Mouse (Mus musculus) testis, postnatal 10 days (tissue): ENCODE data around the gene Olfr1410.
A peak's percentile ranks its signal among the peaks of the same experiment; 100 is the strongest.

Source experiments
- DNase-seq: peaks from one replicate; pipeline ENCODE4 v3.0.0; 2021; ENCODE audit warnings: low spot score

The Olfr1410 gene

DNA sequence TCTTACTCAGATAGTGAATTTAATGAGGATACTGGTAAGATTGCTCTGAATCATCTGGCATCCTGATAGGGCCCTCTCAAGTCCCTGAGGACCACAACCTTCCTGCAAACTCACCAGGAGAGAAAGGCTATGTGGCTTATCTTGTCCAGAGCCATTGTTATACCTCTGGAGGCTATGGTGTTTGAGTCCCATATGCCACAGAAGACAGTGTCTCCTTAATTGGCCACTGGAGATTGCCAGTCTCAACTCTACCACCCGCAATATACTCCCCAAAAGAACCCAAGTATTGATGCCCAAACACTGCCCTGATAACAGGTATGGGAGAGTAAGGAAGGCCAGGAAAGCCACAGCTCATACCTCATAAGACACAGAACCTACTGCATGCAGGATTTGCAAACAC is at the start of gene Olfr1410:
TSS of gene Olfr1410 (plus strand) at position 301 of the 400 bp plus-strand sequence.
- no peak for DNase-seq

DNA sequence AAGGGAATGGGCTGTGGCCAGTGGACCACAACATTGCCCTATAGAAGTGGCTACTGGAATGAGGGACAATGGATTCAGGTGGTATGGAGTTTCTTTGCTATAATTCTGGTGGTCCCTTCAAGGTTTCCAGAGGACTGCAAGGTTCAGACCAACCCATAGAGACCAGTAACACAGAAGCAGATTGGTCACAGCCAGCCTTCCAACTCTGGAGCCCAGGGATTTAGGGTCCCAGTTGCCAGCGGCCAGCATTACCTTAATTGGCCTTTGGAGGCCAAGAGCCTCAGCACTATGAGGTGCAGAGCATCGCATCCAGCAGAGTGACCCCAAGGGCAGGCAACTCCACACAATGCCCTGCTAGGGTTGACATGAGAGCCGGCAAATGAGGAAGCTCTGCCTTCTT is 34.6 kb upstream of the Olfr1410 start, which contains the start of gene Olfr1413:
TSS of gene Olfr1413 (plus strand) at position 301 of the 400 bp plus-strand sequence.
- no peak for DNase-seq

GRCm38 (mm10) chr1:92585479-92585878 is 20.1 kb upstream of the Olfr1410 start, which contains the start of gene Olfr1412:
Gene Olfr1412, plus strand, starts transcription at chr1:92585779.
- DNase-seq = no peak

DNA sequence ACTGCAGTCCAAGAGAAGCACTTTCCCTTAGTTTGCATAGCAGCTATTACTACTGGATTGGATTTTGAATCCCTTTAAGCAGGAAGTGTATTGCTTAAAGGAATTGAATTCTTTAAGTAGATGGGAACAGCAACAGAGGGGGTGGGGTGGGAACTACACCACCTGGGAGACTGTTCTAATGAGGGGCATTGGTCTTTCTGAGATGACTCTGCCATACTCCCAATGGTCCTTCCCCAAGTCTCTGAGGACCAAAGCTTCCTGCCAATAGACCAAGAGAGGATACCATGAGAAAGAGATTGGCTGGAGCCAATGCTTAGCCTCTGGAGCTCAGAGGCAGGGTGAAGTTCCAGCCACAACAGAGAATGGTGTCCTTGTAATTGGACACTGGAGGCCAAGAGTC is 11.5 kb upstream of the Olfr1410 start, which contains the start of gene Olfr1411:
TSS of gene Olfr1411 (plus strand) at position 301 of the 400 bp plus-strand sequence.
- DNase-seq = no peak

GRCm38 (mm10) chr1:92596019-92596418 is 9.6 kb upstream of the Olfr1410 start:
- DNase-seq = no peak

DNA sequence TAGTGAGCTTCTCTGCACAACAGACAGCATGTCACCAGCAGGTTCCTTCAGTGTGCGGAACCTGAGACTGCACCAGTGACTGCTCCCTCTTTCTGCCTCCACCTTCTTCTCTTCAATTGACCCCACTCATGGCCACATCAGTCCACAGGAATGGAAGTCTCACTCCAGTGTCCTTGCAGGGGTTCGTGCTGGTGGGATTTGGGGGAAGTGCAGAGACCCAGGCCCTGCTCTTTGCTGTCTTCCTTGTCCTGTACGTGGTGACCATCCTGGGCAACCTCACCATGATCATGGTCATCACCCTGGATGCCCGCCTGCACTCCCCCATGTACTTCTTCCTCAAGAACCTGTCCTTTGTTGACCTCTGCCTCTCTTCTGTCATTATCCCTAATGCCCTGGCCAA is 2.1 kb downstream of the Olfr1410 start:
- DNase-seq = no peak

DNA sequence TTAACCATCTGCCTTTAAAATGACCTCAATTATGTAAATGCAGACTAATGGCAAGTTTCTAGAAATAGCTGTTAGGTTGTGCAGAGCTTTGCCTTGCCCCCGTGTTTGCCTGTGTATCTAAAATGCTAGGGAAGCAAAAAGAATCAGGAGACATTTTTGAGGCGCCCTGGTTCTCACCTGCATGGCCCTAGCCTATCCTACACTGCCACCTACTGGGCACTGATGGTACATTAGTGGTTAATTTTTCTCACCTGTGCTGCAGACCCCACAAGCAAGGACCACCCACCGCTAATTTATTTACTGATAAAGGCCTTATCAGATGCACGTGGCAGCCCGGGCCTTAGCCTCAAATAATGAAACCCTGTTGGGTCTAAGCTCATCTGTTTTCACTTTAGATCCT is 5.4 kb downstream of the Olfr1410 start:
- DNase-seq = peak; percentile 70

DNA sequence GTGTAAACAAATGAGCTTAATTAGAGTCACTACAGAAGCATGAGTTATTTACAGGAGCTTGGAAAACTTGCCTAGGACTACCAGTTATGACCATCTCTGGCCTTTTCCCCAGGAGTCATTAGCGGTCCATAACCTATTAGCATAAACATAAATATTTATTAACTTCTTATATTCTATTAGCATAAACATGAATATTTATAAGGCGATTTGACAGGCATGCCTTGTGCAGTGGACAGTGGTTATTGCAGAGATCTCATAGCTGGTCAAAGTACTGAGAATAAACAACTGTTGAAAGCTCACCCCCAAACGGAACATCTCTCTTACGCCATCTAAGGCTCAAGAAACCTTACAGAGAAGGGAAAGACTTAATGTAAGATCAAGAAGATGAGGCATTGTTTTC is 7.6 kb downstream of the Olfr1410 start:
- no peak for DNase-seq

GRCm38 (mm10) chr1:92614516-92614915 is 8.9 kb downstream of the Olfr1410 start:
- no peak for DNase-seq

DNA sequence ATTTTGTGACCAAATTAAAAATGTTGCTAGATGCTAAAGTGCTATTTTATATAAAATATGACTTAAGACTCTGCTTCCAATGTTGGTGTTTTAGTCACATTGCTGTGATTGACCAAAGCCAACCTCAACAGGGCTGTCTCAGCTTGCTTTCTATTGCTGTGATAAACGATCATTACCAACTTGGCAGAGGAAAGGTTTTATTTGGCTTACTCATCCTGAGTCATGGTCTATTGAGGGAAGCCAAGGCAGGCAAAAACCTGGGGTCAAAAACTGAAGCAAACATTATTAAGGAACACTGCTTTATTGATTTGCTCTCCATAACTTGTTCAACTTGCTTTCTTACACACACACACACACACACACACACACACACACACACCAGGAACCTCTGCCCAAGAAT is 10.5 kb downstream of the Olfr1410 start:
- no peak for DNase-seq

- no peak for DNase-seq
Observed at GRCm38 (mm10) chr1:92617488-92617887, 11.9 kb downstream of the Olfr1410 start, which contains the start of gene Olfr12. Gene Olfr12, plus strand, starts transcription at chr1:92617788.

DNA sequence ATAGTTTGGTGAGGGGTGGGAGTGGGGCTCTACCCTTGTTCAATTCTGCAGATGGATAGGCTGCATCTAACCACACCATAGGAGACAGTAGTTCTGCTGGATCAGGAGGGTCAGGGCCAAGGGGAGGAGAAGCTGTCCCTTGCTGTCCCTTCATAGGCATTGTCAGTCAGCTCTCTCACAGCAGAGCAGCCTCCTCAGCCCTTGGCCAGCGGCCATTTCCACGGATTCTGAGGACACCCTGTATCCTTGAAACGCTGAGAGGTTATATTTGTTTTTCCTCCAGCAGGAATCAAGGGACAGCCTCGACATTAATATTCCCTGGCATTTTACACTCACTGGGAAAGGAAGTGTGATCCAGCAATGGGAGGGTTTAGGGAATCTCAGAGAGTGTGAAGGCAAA is 12.8 kb downstream of the Olfr1410 start:
- DNase-seq = peak; percentile 75

DNA sequence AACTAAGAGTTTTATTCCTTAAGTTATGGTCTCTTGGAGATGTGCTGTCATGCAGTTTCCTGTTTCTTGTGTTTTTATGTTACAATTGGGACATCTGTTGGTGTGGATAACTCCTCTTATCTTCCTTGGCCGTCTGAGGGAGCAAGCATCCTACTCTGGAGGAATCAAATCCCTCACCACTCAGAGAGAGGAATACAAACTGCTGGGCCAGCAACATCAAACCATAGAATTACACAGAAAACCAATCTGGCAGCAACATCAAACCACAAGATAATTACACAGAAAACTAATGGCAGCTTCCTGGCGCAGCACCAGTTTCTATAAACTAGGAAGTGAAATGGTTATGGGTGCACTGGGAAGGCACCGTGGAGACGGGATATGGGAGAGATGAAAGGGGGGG is 22.6 kb downstream of the Olfr1410 start:
- DNase-seq = peak; percentile 20

- peak; percentile 25 for DNase-seq
Observed at GRCm38 (mm10) chr1:92632196-92632595, 26.6 kb downstream of the Olfr1410 start.

- DNase-seq = peak; percentile 29
Observed at GRCm38 (mm10) chr1:92632948-92633347, 27.4 kb downstream of the Olfr1410 start.

DNA sequence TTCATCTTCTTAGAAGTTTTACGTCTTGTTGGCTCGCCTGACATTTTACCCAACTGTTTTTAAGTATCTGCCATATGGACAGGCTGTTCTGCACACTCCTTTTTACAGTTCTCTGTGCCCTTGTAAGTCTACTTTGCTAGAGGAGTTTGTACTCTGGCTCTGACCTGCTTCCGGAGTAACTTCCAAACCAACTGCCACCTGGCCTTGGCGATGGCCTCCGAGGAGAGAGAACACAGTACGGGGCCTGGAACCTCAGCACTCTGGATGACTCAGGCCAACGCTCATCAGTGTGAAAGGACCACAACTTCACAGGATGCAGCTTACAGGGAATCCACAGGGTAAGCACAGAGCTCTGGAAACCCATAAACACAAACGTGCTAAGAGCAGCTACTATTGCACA is 28.1 kb downstream of the Olfr1410 start:
- peak; percentile 31 for DNase-seq

GRCm38 (mm10) chr1:92634569-92634968 is 29.0 kb downstream of the Olfr1410 start:
- peak; percentile 18 for DNase-seq

GRCm38 (mm10) chr1:92634976-92635599 is 29.5 kb downstream of the Olfr1410 start:
- peak; percentile 40 for DNase-seq

- peak; percentile 36 for DNase-seq
Observed at GRCm38 (mm10) chr1:92636015-92636414, 30.4 kb downstream of the Olfr1410 start.

GRCm38 (mm10) chr1:92636676-92637075 is 31.1 kb downstream of the Olfr1410 start:
- peak; percentile 39 for DNase-seq

DNA sequence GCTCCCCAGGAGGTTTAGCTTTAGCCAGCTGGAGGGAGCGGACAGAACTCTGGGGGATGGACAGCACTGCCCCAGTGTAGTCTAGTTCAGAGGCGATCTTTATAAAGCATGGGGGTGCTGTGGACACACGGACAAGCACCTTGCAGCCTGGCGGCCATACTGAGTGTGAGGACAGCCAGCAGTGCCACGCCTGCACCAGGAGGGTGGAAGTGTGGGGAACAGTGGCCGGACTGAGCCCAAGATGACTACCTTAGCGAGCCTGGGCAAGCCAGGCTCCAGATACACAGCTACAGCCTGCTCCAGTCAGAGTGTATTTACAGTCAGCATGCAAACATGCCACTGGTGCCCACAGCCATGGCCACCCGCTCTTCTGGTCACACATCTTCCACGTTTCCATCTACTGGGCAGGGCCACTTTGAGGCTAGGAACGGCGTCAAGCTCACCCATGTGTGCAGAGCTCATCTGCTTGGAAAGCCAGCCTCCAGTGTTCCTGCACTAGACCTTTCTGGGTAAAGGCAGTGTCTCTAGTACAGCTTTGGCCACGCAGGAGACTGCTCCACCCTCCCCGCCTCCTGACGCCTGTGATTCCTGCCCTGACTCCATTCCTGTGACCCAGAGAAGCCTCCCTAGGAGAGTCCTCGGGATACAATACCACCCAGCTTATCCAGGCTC is 32.1 kb downstream of the Olfr1410 start:
- DNase-seq = peak; percentile 35

GRCm38 (mm10) chr1:92638181-92638580 is 32.6 kb downstream of the Olfr1410 start:
- peak; percentile 37 for DNase-seq

- peak; percentile 25 for DNase-seq
Observed at GRCm38 (mm10) chr1:92638736-92639135, 33.2 kb downstream of the Olfr1410 start.
